Mouse (Mus musculus): ENCODE data around the gene Etv3.
"Not testable (repeated sequence)": the region's sequence is repeated elsewhere in the genome, so short reads cannot be mapped to it uniquely, and the experiment has no call there.

Etv3 gene

GRCm38 (mm10) chr3:87521126-87521525, 4.1 kb upstream of the Etv3 start:
- DNase-seq, result no peak

DNA sequence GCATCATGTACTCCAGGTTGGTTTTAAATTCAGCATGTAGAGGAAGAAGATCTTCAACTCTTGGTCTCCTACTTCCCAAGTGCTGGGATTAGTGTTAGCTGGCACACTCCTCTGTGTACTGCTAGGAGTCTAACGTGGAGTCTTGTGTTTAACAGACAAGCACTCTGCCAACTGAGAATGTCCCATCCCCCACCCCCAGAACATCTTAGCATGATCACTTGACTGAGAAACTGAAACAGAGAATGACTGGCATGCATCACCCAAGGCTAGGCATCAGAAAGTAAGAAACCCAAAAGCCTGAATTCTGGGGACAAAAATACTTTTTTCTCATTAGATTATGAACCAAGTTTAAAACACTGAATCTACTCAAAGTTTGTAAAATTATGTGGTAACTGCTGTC, 3.4 kb upstream of the Etv3 start:
- no peak for DNase-seq

GRCm38 (mm10) chr3:87523701-87524100, 1.5 kb upstream of the Etv3 start:
- no peak for DNase-seq

DNA sequence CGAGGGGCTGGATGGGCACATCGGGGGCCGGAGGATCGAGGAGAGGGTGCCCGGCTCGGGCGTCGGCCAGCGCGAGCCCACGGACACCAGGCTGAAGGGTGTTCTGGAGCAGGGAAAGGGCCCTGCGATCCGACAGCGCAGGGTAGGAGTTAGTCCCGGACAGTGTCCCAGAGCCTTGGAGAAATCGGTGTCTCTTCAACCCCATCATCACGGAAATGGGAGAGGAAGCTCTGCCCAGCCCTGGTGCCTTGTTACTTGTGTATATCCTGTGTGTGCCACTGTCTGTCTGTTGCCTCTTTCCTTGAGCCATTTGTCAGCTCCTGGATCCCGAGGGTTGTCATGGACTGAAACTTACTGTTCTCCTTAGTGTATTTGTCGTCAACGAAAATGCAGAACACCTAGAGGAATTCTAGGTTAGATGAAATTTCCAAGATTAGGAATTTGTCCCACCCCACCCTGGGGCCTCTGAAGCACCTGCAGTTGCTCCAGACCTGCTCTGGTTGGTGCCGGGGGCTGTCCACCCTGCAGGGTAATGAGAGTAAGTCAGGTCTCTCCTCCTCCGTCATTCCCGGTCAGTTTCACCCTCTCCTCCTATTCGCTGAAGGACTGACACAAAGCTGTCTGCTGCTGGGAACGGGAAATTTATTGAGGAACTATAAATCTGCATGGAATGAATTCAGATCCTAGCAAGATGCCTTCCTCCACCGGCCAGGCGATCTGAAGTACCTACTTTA, 797 bp downstream of the Etv3 start:
- peak; percentile 33 for DNase-seq

DNA sequence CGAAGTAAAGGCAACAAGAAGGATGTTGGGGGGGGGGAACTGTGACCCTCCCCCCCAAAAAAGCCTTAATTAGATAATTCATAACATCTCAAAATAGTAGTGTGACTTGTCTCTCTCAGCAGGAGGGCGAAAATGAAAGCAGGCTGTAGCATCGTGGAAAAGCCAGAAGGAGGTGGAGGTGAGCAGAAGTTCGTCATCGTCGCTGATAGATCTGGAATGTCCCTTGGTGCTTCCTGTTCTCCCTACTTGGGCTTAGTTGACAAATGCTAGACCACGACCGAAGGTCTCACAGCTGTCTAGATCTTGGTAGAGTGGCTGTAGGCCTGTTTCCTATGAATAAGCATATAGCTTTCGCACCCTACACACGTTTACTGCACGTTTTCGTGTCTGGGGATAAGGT, 1.9 kb downstream of the Etv3 start:
- DNase-seq, result no peak

GRCm38 (mm10) chr3:87528021-87528420, 2.8 kb downstream of the Etv3 start:
- DNase-seq, result no peak

DNA sequence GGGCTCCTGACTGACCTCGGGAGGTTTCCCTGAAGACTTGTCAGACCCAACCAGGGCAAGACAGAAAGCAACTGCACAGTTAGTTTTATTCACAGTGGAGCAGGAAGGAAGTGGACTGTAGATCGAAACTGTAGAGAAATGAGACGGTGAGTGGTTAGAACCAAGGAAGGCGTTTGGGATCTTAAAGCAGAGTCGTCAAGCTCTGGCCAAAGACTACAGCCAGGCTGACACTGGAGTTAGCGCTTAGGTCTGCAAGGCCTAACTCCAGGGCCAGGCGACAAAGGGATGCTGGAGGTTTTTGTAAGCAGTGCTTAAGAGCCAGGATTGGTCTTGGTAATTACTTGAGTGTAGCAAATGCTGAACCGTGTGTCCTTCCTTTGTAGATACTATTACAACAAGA, 3.6 kb downstream of the Etv3 start:
- no peak for DNase-seq

GRCm38 (mm10) chr3:87529568-87529967, 4.4 kb downstream of the Etv3 start:
- no peak for DNase-seq

GRCm38 (mm10) chr3:87530234-87530633, 5.0 kb downstream of the Etv3 start:
- DNase-seq, result no peak

GRCm38 (mm10) chr3:87533667-87534378, 8.6 kb downstream of the Etv3 start:
- no peak for DNase-seq

DNA sequence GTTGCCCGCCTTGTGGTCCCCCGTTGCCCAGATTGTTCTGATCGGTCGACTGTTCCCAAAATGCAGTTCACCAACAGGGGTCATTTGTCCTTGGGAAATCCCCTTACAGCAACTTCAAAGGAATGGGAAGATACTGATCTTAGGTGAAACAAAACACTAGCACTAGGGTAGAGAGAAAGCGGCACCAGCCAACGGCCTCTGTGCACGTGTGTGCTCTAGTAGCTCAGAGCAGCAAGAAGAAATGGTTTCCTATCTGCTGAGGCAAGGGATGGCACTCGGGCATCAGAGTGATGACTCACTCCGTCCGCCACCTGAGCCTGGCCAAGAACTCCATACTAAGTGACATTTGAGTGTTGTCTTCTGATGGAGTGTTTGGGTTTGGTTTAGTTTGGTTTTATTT, 12.8 kb downstream of the Etv3 start:
- DNase-seq, result no peak

DNA sequence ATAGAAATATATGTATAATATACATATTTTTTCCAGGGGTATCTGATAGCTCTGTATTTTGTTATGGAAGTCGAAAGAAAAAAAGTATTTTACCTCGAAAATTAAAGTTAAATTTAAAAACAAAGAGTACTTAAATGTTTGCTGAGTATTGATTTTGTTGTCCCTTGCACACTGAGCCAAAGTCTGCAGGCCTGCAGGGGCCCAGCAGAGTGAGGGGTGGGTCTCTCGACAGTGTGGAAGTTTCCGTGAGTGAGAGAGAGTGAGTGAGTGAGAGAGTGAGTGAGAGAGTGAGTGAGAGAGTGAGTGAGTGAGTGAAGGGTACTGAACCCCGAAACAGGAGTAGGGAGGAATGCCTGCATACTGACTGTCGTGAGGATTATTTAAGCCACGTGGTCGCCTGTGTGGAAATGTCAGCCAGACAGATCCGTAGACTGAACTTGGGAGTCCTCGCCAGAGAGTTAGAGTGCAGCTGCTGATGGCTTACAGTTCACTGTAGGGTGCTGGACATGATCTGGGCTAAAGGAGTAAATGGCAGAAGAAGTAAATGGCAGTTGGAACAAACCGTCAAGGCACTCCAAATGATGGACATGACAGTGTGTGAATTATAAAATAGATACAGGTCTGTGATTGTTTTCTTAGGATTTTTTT, 14.9 kb downstream of the Etv3 start:
- DNase-seq, result no peak

DNA sequence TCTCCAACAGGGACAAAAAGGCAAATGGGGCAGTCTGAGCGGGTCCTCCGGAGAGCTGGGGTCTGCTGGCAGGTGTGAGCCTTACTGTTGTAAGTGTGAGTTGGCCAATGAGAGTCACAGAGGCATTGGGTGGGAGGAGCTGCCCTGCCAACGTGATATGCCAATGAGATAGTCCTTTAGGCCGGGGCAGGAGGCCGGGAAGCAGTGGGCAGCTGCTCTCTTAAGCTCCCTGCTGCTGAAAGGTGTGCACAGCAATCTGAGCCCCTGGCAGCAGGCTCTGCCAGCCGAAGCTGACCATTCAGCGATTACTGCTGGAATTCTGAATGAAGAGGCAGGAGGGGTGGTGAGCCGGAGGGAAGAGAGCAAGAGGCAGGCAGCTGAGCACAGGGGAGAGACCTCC, 15.5 kb downstream of the Etv3 start:
- DNase-seq, result no peak

DNA sequence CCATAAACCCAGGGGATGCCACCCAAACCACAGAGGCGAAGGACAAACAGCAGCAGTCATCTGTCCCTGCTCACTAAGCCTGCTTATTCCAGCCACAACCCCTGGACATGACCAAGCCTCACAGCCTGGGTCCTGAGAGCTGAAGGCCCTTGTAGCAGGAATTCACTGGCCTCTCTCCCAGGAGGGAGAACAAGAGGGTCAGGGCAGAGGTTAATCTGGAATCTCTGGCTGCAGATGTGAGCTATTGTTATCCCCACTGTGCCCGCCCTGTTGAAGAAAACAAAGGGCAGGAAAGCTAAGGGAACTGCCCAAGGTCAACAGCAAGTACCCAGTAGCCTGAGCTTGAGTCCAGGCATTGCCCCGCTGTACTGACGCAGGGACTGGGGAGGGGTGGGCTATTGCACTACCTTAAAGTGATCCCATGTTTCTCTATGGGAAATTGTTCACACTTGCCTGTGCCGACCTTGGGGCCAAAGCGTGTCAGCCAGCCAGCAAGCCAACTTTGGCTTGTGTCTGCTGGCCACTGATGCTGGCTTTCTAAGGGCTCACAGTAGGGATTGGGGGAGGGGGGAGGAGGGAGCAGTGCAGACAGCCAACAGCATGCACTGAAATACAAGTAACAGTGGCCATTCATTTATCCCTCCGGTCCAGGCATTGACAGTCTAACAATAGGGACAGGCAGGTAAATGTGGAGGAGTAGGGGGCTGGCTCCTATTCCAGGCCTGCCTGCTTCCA, 17.4 kb downstream of the Etv3 start:
- DNase-seq, result no peak

DNA sequence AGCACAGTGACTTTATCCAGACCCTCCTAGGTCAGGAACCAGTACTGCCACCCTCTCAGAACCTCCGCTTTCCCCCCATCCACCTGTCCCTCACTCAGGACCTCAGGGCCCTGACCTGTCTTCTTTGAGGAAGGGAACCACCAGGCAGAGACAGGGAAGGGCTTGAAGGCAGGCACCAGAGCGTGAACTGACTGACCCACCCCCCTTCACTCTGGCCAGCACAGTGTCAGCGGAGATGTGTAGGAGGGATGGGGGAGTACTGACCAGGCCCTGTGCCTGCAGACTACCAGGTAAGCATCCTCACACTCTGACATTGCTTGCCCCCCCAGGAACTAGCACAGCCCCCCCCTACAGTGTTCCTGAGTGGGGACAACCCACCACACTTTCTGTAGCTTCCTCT, 20.3 kb downstream of the Etv3 start:
- DNase-seq, result no peak

- no peak for DNase-seq
Observed at GRCm38 (mm10) chr3:87546291-87546721, 21.1 kb downstream of the Etv3 start.

GRCm38 (mm10) chr3:87549908-87550307, 24.7 kb downstream of the Etv3 start:
- no peak for DNase-seq

DNA sequence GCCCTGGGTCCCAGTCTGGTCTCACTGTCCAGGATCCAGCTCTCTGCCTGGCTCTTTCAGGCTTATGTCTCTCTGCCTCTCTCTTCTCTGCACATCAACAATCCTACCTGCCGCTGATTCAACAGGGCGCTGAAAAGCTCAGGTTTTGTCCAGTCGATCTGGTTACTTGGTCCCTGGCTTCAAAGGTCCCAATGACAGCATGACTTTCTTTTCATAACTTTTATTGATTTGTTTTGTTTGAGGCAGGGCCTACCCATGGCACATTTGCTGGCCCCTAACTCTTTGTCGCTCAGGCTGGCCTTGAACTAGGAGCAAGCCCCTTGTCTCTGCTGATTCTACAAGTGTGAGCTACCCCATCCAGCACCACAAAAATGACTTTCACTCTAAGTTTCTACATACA, 27.1 kb downstream of the Etv3 start:
- no peak for DNase-seq

DNA sequence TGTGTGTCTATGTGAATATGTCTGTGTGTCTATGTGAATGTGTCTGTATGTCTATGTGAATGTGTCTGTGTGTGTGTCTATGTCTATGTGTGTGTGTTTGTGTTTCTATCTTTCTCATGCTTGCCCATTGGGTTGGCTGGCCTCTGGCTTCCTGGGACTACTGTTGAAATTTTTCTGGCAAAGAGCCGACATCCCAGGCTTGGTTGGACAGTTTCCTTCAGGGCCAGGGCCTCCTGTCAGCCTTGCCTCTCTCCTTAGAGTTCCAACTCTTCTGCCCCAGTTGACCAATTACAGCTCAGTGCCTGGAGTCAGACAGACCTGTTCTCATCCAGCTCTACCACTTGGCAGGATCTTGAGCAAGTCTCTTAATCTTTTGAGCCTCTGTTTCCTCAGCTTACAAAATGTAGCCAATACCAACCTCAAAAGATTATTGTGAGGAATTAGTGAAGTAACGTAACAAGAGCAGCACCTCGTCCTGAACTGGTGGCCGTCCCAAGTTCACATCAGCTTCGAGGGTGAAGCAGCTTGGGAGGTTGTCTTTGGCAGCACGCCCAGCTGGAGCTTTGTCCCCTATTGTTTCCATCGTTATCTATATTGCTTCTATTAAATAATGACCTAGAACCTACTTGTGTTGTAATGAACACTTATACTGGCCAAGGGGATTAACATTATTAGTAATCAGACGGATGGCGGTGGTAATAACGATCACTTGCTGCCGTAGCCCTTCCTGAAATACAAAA, 28.2 kb downstream of the Etv3 start:
- DNase-seq, result peak; percentile 29

DNA sequence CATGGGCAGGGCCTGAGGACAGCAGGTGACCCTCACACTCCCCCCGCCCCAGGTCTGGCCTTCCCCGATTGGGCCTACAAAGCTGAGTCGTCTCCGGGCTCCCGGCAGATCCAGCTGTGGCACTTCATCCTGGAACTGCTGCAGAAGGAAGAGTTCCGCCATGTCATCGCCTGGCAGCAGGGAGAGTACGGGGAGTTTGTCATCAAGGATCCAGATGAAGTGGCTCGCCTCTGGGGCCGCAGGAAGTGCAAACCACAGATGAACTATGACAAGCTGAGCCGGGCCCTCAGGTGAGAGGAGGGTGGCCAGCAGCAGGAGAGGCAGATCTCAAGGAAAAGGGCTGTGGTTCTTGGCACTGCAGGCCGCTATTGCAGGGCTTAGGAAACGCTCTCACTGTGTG, 29.7 kb downstream of the Etv3 start:
- DNase-seq, result not testable (repeated sequence)

DNA sequence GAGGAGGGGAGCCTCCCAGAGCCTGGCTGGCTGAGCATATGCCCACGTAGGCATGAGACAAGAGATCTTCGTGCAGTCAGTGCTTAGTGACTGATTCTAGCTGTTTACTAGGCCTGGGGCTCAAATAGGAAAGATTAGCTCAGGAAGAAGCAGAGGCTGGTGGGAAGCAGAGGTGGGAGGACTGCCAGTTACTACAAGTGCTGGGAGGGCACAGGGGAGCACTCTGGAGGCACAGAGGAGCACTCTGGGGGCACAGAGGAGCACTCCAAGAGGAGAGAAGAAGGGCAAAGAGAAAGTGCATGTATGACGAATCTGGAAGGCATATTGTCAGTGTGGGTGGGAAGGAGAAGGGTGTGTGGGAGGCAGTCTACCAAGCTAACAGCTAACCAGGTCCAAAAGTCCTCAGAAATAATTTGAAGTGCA, 30.9 kb downstream of the Etv3 start:
- DNase-seq, result no peak

DNA sequence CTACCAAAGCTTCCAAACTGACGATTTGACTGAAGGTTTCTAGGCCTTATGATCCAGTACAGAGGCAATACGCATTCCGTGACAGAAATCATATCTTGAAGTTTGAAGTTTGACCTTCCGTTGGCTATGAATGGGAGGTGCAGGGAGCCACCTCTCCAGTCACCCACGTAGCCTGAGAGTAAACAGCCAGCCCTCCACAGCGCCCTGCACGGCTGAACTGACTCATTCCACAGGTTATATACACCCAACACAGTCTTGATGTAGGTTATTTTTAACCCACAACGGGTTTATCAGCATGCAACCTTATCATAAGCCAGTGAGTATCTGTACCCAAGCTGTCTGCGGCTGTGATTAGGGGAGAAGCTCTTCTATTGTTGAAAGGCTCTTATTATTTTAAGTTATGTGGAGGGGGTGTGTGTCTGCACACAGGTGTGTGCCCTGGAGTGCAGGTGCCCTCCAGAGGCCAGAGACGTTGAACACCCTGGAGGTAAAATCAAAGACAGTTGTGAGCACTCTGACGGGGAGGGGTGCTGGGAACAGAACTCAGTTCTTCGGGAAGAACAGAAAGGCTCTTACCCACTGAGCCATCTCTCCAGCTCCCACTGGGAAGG, 31.6 kb downstream of the Etv3 start:
- DNase-seq, result no peak

Measured in lung, postnatal 10 days (tissue).